Mouse (Mus musculus): Measurements from ENCODE around the gene Sema3a. TPM values are rescaled to one million over a fixed set of nuclear protein-coding genes. Genes with fewer than 3 reads are reported as not detected.
A peak's percentile ranks its signal among the peaks of the same experiment; 100 is the strongest.

The Sema3a gene
- polyA plus RNA-seq, 1 experiment from 2014 or later, result 36.8 TPM

- H3K9me3 ChIP-seq (ENCODE audit: control insufficient read depth, low read length), result no peaks in the 10 kb centered on the region
- WGBS, result 80% methylated on average over 7 of the region's 7 CpGs
- no peaks in the 10 kb centered on the region for H3K36me3 ChIP-seq (ENCODE audit: control insufficient read depth, insufficient read depth, low read length)
- H3K4me3 ChIP-seq (ENCODE audit: low read depth, low read length), result no peak overlapping the region
- peak; percentile 26 for DNase-seq (ENCODE audit: low spot score)
- H3K27me3 ChIP-seq (replicated peaks; ENCODE audit: control insufficient read depth, insufficient read depth, low read length), result no peaks in the 10 kb centered on the region
- no peaks in the 10 kb centered on the region for H3K4me1 ChIP-seq (ENCODE audit: control insufficient read depth, insufficient read depth, low read length)
- no peak overlapping the region for H3K4me2 ChIP-seq (ENCODE audit: low read depth, low read length)
- ATAC-seq (ENCODE audit: low read depth), result peak; percentile 92; the same call in 1 of the 2 replicates
- H3K27ac ChIP-seq (replicated peaks; ENCODE audit: low read depth, low read length), result no peak overlapping the region
- no peak overlapping the region for H3K9ac ChIP-seq (ENCODE audit: low read depth, low read length)
Observed at GRCm38 (mm10) chr5:13144733-13145457, 19.7 kb downstream of the Sema3a start.

GRCm38 (mm10) chr5:13149909-13150308, 24.7 kb downstream of the Sema3a start:
- H3K9ac ChIP-seq (ENCODE audit: low read depth, low read length), result no peak overlapping the region
- peaks cover 4% of the 10 kb centered on the region; the same call in 1 of the 2 replicates for H3K4me1 ChIP-seq (ENCODE audit: control insufficient read depth, insufficient read depth, low read length)
- 76% methylated on average over 5 of the region's 5 CpGs for WGBS
- ATAC-seq (ENCODE audit: low read depth) (no peak), DNase-seq (ENCODE audit: low spot score) (no peak)
- H3K36me3 ChIP-seq (ENCODE audit: control insufficient read depth, insufficient read depth, low read length), result no peaks in the 10 kb centered on the region
- H3K27me3 ChIP-seq (replicated peaks; ENCODE audit: control insufficient read depth, insufficient read depth, low read length), result no peaks in the 10 kb centered on the region
- no peak overlapping the region for H3K4me3 ChIP-seq (ENCODE audit: low read depth, low read length)
- H3K9me3 ChIP-seq (ENCODE audit: control insufficient read depth, low read length), result no peaks in the 10 kb centered on the region
- H3K27ac ChIP-seq (replicated peaks; ENCODE audit: low read depth, low read length), result no peak overlapping the region
- H3K4me2 ChIP-seq (ENCODE audit: low read depth, low read length), result no peak overlapping the region

GRCm38 (mm10) chr5:13151002-13151401, 25.8 kb downstream of the Sema3a start:
- Histone ChIP-seq H3K9ac (ENCODE audit: low read depth, low read length) (no peak overlapping the region), H3K9me3 (ENCODE audit: control insufficient read depth, low read length) (no peaks in the 10 kb centered on the region), H3K36me3 (ENCODE audit: control insufficient read depth, insufficient read depth, low read length) (no peaks in the 10 kb centered on the region), H3K27me3 (replicated peaks; ENCODE audit: control insufficient read depth, insufficient read depth, low read length) (no peaks in the 10 kb centered on the region), H3K27ac (replicated peaks; ENCODE audit: low read depth, low read length) (no peak overlapping the region), H3K4me1 (ENCODE audit: control insufficient read depth, insufficient read depth, low read length) (peaks cover 4% of the 10 kb centered on the region; the same call in 1 of the 2 replicates), H3K4me2 (ENCODE audit: low read depth, low read length) (no peak overlapping the region), H3K4me3 (ENCODE audit: low read depth, low read length) (no peak overlapping the region)
- WGBS, result 55% methylated on average over 2 of the region's 2 CpGs
- DNase-seq (ENCODE audit: low spot score) (peak; percentile 19), ATAC-seq (ENCODE audit: low read depth) (no peak; the same call in 1 of the 2 replicates)

GRCm38 (mm10) chr5:13157761-13158612, 32.8 kb downstream of the Sema3a start:
- Histone ChIP-seq H3K9ac (ENCODE audit: low read depth, low read length) (no peak overlapping the region), H3K36me3 (ENCODE audit: control insufficient read depth, insufficient read depth, low read length) (no peaks in the 10 kb centered on the region), H3K4me1 (ENCODE audit: control insufficient read depth, insufficient read depth, low read length) (no peaks in the 10 kb centered on the region; the same call in 1 of the 2 replicates), H3K4me2 (ENCODE audit: low read depth, low read length) (no peak overlapping the region), H3K27ac (replicated peaks; ENCODE audit: low read depth, low read length) (no peak overlapping the region), H3K4me3 (ENCODE audit: low read depth, low read length) (no peak overlapping the region), H3K9me3 (ENCODE audit: control insufficient read depth, low read length) (no peaks in the 10 kb centered on the region), H3K27me3 (replicated peaks; ENCODE audit: control insufficient read depth, insufficient read depth, low read length) (no peaks in the 10 kb centered on the region)
- DNase-seq (ENCODE audit: low spot score) (peak; percentile 20), ATAC-seq (ENCODE audit: low read depth) (peak; percentile 37; the same call in 1 of the 2 replicates)
- WGBS, result 52% methylated on average over 5 of the region's 5 CpGs

- 97% methylated on average over 2 of the region's 2 CpGs for WGBS
- ATAC-seq (ENCODE audit: low read depth), result no peak
- no peak overlapping the region for H3K27ac ChIP-seq (replicated peaks; ENCODE audit: low read depth, low read length)
Observed at GRCm38 (mm10) chr5:13182186-13182585, 57.0 kb downstream of the Sema3a start.

GRCm38 (mm10) chr5:13197886-13198285, 72.7 kb downstream of the Sema3a start:
- DNase-seq (ENCODE audit: low spot score), result peak; percentile 19
- Histone ChIP-seq H3K27me3 (replicated peaks; ENCODE audit: control insufficient read depth, insufficient read depth, low read length) (no peaks in the 10 kb centered on the region), H3K4me1 (ENCODE audit: control insufficient read depth, insufficient read depth, low read length) (no peaks in the 10 kb centered on the region), H3K9ac (ENCODE audit: low read depth, low read length) (no peak overlapping the region), H3K36me3 (ENCODE audit: control insufficient read depth, insufficient read depth, low read length) (no peaks in the 10 kb centered on the region), H3K4me2 (ENCODE audit: low read depth, low read length) (no peak overlapping the region), H3K27ac (replicated peaks; ENCODE audit: low read depth, low read length) (no peak overlapping the region), H3K4me3 (ENCODE audit: low read depth, low read length) (no peak overlapping the region), H3K9me3 (ENCODE audit: control insufficient read depth, low read length) (no peaks in the 10 kb centered on the region)
- ATAC-seq (ENCODE audit: low read depth), result peak; percentile 76
- 33% methylated on average over 3 of the region's 3 CpGs for WGBS

More at GRCm38 (mm10) chr5:13182186-13182585, 57.0 kb downstream of the Sema3a start:
- peaks cover 4% of the 10 kb centered on the region; the same call in 1 of the 2 replicates for H3K9me3 ChIP-seq (ENCODE audit: control insufficient read depth, low read length)
- DNase-seq (ENCODE audit: low spot score), result no peak
- H3K4me1 ChIP-seq (ENCODE audit: control insufficient read depth, insufficient read depth, low read length), result no peaks in the 10 kb centered on the region
- H3K4me2 ChIP-seq (ENCODE audit: low read depth, low read length), result no peak overlapping the region
- H3K36me3 ChIP-seq (ENCODE audit: control insufficient read depth, insufficient read depth, low read length), result no peaks in the 10 kb centered on the region
- H3K27me3 ChIP-seq (replicated peaks; ENCODE audit: control insufficient read depth, insufficient read depth, low read length), result no peaks in the 10 kb centered on the region
- no peak overlapping the region for H3K4me3 ChIP-seq (ENCODE audit: low read depth, low read length)
- H3K9ac ChIP-seq (ENCODE audit: low read depth, low read length), result no peak overlapping the region

GRCm38 (mm10) chr5:13199709-13200108, 74.5 kb downstream of the Sema3a start:
- no peaks in the 10 kb centered on the region for H3K36me3 ChIP-seq (ENCODE audit: control insufficient read depth, insufficient read depth, low read length)
- no peak overlapping the region for H3K4me3 ChIP-seq (ENCODE audit: low read depth, low read length)
- 35% methylated on average over 6 of the region's 6 CpGs for WGBS
- H3K9ac ChIP-seq (ENCODE audit: low read depth, low read length), result no peak overlapping the region
- no peaks in the 10 kb centered on the region for H3K27me3 ChIP-seq (replicated peaks; ENCODE audit: control insufficient read depth, insufficient read depth, low read length)
- DNase-seq (ENCODE audit: low spot score), result peak; percentile 16
- peak; percentile 65; the same call in 1 of the 2 replicates for ATAC-seq (ENCODE audit: low read depth)
- no peaks in the 10 kb centered on the region for H3K9me3 ChIP-seq (ENCODE audit: control insufficient read depth, low read length)
- no peak overlapping the region for H3K4me2 ChIP-seq (ENCODE audit: low read depth, low read length)
- no peak overlapping the region for H3K27ac ChIP-seq (replicated peaks; ENCODE audit: low read depth, low read length)
- no peaks in the 10 kb centered on the region for H3K4me1 ChIP-seq (ENCODE audit: control insufficient read depth, insufficient read depth, low read length)

- Histone ChIP-seq H3K9ac (ENCODE audit: low read depth, low read length) (no peak overlapping the region), H3K4me1 (ENCODE audit: control insufficient read depth, insufficient read depth, low read length) (no peaks in the 10 kb centered on the region), H3K4me3 (ENCODE audit: low read depth, low read length) (no peak overlapping the region), H3K4me2 (ENCODE audit: low read depth, low read length) (no peak overlapping the region), H3K9me3 (ENCODE audit: control insufficient read depth, low read length) (no peaks in the 10 kb centered on the region), H3K27me3 (replicated peaks; ENCODE audit: control insufficient read depth, insufficient read depth, low read length) (no peaks in the 10 kb centered on the region), H3K27ac (replicated peaks; ENCODE audit: low read depth, low read length) (no peak overlapping the region), H3K36me3 (ENCODE audit: control insufficient read depth, insufficient read depth, low read length) (no peaks in the 10 kb centered on the region)
- WGBS, result 37% methylated on average over 3 of the region's 3 CpGs
- DNase-seq (ENCODE audit: low spot score) (peak; percentile 80), ATAC-seq (ENCODE audit: low read depth) (no peak; the same call in 1 of the 2 replicates)
Observed at GRCm38 (mm10) chr5:13255353-13255752, 130.1 kb downstream of the Sema3a start.
